Mouse (Mus musculus) urinary bladder, adult 18-20 months (tissue): ENCODE data around the gene Zer1.
"Not testable (repeated sequence)": the region's sequence is repeated elsewhere in the genome, so short reads cannot be mapped to it uniquely, and the experiment has no call there.

Experiments used
- DNase-seq, 2 experiments: peaks; one replicate each; pipeline ENCODE4 v3.0.0; 2022; ENCODE audit warnings: low spot score in 2 of 2, mixed read lengths in 2 of 2

The Zer1 gene

DNA sequence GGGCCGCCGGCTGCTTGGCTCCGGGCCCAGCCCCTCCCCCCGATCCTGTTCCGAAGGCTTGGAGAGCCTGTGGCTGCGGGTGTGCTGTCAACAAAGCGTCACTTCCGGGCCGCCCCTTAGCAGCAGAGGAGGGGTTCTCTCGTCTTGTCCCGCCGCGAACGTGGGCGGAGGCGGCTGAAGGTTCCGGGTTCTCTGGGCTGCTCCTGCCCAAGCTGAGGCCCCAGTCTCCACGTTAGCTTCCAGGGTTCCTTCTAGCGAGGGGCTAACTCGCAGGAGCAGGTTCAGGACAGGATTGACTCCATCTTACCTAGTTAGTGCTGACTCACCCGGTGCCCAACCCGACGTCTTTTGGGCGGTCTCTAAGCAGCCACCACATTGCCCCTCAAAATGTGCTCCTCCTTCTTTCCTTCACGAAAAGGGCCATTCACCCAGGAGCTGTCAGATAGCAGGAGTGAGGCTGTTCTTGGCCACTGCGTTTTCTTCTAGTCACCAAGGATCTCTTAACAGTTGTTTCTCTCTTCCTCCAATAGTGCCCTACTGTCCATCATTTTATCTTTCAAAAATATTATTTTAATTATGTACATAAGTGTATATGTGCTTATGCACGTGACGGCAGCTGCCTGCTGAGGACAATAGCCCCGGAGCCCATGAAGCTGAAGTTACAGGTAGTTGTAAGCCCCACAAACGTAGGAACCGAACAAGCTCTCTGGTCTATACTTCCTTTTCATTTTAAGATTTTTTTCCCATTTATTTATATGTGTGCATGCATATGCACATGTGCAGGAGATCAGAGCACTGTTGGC, at the start of gene Zer1:
Zer1 (minus strand) TSS at position 114 of the 803 bp plus-strand sequence.
- peak; percentile 93 to 94 for DNase-seq

DNA sequence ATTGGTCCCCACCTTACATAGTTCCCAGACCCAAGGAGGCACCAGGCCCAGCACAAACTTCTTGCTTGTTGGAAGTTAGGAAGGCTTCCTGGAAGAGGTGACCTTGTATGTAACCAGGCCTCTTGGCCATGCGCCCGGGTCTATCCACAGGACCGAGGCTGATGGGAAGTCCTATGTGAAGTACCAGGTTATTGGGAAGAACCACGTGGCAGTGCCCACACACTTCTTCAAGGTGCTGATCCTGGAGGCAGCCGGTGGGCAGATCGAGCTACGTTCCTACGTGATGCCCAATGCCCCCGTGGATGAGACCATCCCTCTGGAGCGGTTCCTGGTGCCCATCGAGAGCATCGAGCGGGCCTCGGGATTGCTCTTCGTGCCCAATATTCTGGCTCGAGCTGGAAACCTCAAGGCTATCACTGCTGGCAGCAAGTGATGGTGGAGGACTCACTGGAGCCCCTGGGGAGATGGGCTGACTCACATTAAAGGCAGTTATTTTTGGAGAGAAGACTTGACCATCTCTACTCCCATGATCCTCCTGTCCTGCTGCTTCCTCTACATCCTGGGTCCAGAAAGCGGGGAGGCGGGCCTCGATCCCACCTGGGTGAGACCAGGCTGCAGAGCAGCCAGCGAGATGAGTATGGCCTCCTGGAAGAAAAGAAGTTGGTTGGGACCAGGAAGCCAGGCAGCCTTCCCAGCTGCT, 49.3 kb upstream of the Zer1 start:
- no peak for DNase-seq

DNA sequence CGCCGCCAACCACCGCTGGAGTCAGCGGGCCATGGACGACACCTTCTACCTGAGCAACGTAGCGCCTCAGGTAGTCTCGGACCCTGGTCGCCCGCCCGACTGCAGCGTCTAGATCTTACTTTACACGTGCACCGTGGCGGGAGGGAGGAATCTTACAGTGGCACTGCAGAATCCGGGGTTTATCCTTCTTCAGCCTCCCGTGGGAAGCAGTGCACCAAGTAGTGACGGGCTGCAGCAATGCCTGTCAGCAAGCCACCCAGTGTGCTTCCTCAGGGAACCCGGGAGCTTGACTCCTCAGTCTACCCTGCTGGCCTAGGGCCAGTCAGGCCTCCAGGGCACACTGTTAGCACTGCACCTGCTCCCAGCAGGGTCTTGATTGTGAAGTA, 47.6 kb upstream of the Zer1 start:
- DNase-seq: no peak

DNA sequence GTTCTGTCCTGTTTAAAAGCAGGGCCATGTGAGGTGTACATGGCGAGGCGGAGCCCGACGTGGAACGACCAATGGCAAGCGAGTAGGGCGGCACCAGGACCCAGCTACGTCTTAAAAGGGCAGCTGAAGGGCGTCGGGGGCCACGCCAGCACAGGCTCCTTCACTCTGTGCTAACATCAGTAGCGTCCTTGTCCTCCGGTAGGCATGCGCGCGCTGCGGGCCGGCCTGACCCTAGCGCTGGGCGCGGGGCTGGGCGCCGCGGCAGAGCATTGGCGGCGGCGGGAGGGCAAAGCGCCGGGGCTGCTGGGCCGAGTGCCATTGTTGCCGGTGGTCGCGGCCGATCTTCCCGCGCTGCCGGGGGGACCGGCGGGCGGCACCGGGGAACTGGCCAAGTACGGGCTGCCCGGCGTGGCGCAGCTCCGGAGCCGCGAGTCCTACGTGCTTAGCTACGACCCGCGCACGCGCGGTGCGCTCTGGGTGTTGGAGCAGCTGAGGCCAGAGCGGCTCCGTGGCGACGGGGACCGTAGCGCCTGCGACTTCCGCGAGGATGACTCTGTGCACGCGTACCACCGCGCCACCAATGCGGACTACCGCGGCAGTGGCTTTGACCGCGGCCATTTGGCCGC, 47.1 kb upstream of the Zer1 start, which contains the start of gene Endog:
Endog (plus strand) TSS at position 123 of the 626 bp plus-strand sequence.
- DNase-seq: peak; percentile 76 to 80

DNA sequence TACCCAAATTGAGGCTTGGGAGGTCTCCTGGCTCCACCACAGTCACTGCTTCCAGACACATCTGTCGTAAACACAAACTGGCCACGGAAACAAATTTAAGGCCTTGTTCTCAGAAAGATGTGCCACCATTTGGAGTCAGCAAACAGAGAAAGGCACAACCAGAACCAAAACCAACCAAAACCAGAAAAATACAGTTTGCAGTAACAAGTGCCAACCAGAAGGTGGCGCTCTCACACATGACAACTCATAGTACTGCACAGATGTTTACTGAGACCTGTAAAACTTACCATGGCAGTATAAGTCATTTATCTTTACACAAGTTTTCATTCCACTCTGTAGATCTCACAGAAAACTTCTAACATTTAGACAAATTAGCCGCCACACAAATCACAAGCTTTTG, 42.3 kb upstream of the Zer1 start:
- no peak for DNase-seq

DNA sequence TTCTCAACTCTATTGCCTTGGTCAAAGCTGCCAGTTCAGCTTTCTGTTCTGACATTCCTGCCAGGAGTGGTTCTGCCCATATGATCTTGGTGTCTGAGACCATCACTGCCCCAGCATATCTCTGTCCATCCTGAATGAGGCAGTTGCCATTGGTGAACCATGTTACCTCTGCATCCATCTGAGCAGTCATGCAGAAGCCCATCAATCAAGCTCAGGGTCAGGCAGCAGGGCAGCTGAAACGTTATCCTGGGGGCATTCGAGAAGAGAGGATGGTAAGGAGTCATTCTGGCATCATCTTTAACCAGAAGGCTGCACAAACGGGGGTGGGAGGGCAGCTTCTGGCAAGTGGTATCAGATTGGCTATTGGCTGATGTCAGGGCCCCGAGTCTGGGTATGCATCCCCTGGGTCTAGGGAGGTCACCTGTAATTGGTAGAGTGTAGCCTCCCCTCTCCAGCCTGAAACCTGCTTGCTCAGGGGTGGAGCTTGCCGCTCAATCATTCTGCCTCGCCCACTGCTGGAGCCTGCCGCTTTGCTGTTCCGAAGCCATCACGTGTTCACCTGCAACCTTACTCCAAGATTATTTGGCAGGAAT, 40.1 kb upstream of the Zer1 start:
- DNase-seq: no peak

DNA sequence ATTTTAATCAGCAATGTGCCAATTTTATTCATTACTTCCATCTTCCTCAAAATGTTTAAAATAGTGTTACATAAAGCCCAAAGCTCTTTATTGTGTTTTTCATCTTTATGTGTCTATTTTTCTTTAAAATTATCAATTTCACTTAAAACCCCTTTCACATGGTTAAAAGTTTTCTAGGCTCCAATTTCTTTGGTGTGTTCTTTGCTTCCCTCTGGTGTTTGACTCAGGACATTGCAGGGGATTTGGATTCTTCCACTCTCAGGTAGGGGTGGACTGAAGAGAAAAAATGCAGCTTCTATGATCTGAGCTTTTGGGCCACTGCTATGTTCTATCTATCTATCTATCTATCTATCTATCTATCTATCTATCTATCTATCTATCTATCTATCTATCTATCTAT, 37.4 kb upstream of the Zer1 start:
- DNase-seq: no peak

DNA sequence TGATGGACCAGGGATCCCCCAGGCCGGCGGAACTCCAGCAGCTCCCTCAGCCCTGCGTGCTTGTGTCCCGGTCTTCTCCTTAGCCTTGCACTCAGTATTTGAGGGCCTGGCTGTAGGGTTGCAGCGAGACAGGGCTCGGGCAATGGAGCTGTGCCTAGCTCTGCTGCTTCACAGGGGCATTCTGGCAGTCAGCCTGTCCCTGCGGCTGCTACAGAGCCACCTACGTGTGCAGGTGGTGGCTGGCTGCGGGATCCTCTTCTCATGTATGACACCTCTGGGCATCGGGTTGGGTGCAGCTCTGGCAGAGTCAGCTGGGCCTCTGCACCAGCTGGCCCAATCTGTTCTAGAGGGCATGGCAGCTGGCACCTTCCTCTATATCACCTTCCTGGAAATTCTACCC, 35.5 kb upstream of the Zer1 start:
- DNase-seq: not testable (repeated sequence)

DNA sequence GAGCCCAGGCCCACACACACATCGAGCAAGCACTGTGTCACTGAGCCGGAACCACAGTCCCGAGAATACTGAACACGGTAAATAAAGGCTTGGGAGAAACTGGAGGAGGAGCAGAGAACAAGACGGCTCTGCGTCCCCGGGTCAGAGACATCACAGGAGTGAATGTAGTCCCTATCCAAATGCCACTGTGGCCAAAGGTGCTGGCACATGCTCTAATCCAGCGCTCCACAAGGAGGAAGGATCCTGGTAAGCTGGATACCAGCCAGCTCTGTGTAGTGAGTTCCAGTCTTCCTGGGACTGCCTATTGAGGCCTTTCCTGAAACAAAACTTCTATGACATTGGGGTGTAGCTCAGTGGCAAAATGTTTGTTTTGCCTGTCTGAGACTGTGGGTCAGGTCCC, 28.2 kb upstream of the Zer1 start:
- no peak for DNase-seq

DNA sequence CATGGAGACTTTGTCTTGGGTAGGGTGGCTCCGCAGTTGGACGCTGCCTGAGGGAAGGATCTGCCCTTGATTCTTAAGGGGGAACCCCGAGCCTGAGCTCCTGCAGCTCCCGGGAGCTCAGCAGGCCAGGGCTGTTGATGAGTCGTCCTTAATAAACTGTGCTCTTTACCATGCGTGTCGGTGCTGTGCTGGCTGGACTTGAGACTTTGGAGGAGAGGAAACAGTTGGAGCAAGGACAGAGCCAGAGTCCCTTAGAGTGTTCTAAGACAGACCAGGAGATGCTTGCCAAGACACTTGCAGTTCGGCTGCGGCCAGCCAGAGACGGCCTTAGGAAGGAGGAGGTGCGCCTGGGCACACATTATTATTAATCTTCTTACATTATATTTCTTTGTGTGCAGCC, 27.5 kb upstream of the Zer1 start:
- DNase-seq: no peak

DNA sequence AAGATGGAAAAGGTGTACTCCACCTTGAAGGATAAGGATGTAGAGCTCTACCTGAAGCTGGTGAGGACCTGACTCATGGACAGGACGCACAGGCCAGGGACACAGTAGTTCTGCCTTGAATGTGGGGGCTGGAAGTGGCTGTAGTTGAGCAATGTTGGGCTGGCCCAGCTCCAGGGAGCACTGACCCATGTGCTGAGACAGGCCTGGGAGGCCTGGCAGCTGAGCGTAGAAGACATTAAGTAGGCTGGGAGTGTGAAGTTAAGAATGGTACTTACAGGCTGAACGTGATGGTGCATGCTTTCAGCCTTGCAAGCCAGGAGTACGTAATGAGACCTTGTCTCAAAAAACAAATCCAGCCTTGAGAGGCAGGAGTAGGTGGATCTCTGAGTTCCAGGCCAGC, 23.1 kb upstream of the Zer1 start:
- DNase-seq: peak in 1 of 2 experiments; percentile 39

DNA sequence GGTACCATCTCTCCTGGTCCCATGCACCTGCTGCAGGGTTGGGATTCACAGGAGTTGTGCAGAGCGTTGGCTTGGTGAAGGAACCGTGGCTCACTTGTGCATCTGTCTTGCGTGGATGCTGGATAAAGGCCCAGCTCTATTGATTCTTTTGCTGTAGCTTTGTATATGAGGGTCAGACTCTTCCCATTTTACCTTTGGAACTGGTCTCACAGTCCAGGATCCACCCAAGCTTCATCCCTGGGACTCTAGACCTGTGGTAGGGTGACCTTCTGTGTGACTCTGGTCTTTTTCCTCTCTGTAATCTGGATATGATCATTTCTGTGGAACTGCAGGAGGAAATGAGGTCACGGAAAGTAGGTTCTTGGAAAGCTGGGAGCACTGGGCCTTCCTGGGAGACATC, 20.1 kb upstream of the Zer1 start:
- DNase-seq: no peak

DNA sequence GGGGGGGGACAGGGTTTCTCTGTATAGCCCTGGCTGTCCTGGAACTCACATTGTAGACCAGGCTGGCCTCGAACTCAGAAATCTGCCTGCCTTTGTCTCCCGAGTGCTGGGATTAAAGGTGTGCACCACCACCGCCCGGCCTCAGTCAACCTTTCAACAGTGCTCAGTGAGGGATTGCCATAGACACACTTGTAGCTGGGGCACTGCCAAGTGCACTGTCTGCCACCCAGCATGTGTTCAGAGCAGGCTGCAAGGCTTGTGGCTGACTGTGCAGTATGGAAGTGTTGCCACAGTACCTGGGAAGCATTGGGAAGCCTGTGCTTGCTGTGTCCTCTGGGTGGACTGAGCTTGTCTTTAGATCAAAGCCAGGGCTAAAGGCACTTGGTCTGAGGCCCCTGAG, 15.6 kb upstream of the Zer1 start:
- DNase-seq: not testable (repeated sequence)

DNA sequence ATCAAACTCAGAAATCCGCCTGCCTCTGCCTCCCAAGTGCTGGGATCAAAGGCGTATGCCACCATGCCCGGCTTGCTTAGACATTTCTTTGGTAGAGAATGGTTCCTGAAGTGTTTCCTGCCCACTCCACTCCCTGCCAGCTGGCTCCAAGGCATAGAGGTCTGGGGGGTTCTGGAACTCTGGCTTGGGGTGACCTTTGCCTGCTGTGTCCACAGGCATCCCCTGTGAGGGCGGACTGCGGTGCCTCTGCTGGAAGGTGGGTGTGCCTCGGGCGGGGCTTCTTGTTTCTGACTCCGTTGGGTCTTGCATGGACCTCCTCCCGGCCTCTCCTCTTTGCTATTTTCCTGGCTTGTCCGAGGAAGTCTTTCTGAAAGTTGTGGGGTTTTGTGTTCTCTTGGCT, 12.1 kb upstream of the Zer1 start:
- no peak for DNase-seq

DNA sequence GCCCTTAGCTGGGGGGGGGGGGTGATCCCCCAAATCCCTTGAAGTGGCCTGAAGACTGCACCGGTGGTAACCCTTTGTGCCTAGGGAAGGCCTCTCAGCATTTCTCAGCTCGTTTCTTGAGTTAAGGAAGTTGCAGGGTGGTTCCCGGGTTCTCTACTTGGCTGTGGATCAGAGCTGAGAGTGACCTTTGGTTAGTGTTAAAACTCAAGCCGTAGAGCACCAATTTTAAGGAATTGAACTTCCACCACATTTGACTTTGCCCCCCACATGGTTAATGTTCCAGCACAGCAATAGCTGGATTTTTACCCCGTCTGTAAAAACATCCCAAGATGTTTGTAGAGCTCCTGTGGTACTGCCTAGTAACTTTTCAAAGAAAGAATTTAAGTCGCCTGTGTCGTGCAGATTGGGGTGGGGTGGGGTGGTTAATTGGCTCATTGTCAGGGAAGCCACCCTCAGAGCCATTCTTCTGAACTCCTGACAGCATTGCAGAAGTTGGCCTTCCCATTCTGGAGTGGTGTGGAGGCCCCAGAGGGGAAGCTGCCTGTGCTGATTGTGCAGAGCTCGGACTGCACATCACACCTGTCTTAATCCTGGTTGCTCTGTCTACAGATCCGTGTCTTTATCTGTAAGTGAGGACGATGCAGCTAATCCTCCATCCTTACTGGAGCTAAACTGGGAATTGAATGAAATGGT, 10.7 kb upstream of the Zer1 start:
- DNase-seq: no peak

DNA sequence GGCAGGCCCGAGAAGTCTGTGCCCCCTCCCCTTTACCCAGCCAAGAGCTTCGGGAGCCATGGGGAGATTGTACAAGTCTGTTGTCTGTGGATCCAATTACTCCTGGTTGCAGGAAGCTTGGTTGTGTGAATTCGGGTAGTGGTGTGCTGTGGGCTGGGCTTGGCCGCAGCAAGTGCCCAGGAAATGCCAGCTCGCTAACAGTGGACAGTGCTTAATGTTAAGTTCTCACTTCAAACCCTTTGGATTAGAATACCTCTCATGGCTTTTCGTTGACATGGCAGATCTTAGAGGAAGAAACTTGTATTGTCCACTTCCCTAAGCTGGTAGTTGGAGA, 10.0 kb upstream of the Zer1 start:
- DNase-seq: no peak

DNA sequence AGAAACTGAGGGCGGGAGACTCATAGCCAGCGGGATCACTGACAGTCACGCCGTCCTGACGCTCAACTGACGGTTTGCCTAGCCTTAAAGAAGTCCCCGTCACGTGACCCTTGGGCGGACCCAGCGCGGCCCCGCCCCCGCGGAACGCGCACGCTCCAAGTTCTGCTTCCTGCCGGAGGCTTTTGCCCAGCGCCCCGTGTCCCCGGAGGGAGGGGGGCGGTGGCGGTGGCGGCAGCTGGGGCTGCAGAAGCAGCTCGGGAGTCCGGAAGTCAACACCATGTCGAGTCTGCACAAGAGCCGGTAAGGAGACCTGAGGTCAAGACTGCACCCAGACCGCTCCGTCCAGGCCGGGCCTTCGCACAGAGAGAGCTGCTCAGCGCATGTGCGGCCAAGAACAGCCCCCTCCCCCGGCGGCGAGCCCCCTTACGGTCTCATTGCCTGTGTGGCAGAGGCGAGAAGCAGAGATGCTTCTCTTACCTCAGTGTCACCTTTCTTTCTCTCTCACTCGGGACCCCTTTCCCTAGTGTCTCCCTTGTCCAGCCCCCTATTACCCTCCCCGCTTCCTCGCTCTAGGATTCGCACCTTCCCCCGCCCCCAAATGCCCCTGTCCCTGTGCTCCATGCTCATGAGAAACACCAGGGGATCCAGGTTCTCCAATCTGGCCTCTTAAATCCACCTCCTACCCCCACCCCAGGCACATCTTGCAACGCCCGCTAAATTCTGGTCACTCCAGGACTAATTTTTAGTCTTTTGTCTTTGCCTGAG, 9.4 kb upstream of the Zer1 start, which contains the start of gene Tbc1d13:
Tbc1d13 (plus strand) TSS at position 134 of the 765 bp plus-strand sequence.
- DNase-seq: peak; percentile 96 to 99

DNA sequence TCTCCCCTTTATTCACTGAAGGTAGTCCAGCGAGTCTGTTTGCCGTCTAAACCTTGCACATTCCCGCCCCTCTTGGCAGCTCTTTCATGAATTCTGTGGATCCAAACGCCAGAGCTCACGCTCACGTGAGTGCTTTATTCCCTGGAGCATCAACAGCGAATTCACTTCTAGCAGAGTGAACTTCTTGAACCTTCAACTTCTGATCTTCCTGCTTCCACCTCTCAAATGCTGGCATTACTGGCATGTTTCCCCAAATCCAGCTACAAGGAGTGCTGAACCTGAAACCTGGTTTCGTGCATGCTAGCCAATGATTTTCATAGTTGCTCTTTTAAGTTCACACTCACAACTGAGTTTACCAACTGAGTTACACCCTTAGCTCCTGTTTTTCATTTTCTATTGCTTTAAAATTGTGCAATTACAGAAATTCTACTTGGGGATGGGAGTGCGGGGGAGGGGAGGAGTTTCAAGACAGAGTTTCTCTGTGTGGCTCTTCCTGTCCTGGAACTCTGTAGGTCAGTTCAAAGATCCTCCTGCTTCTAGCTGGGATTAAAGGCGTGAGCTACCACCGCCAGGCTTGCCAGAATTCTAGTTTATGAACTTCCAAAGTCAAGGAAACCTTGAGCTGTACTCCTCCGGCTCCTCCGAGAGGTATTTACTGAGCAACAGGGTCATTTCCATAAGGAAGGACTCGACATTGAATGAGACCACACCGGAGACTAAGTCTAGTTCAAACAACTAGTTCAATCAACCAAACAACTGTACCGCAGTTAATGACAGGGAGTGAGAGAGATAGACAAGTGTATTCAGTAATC, 8.6 kb upstream of the Zer1 start:
- peak in 1 of 2 experiments; percentile 17 for DNase-seq

DNA sequence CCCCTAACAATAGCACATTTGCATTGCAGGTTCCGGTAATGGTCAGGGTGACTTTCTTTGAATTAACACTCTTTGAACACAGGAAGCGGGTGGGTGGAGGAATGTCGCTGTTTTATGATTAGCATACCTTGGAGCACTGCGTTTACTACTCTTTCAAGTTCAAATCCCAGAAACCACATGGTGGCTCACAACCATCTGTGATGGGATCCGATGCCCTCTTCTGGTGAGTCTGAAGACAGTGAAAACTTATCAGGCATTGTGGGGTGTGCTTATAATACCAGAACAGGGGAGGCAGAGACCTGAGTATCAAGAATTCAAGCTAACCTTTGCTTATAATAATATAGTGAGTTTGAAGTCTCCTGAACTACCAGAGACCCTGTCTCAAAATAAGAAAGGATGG, 6.9 kb upstream of the Zer1 start:
- DNase-seq: not testable (repeated sequence)

DNA sequence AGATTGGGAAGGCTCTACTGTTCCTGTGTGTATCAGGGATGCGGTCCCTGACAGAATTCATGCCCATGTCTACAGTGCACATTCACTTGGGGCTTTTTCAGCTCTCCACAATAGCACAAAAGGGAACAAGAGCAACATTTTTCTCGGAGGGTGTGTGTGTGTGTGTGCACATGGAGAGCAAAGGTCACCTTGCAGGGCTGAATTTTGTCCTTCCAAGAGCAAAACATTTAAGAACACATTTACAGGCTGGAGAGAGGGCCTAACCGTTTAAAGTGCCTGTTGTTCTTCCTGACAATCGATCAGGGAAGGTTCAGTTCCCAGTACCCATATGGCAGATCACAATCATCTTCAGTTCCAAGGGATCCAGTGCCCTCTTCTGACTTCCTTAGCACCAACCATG, 5.8 kb upstream of the Zer1 start:
- no peak for DNase-seq
